Mouse (Mus musculus) gastrocnemius, adult 2 months (tissue): Measurements from ENCODE around the gene Zfp263. TPM values are rescaled to one million over a fixed set of nuclear protein-coding genes. Genes with fewer than 3 reads are reported as not detected.

Experiments used
- DNase-seq: peaks from one replicate; pipeline ENCODE4 v3.0.0; 2022
- H3K27ac ChIP-seq: fragments of 200-600 bp; 2 replicates; pipeline ENCODE4 v1.8.1; 2022; ENCODE audit warnings: mild to moderate bottlenecking
- H3K4me3 ChIP-seq: fragments of 200-600 bp; 2 replicates; pipeline ENCODE4 v1.8.1; 2022; ENCODE audit warnings: mild to moderate bottlenecking, moderate library complexity
- CTCF ChIP-seq: fragments of 200-600 bp; IDR thresholded peaks from 2 replicates; pipeline ENCODE4 v1.8.1; 2022; ENCODE audit warnings: antibody characterized with exemption, mild to moderate bottlenecking, moderate library complexity
- intact Hi-C: fragments of 180-260 bp; cut with DNase I; formaldehyde crosslinking; loops from one replicate; pipeline ENCODE4 v1.15.1; 2025
- total RNA-seq, 2 experiments: library from RNA; stranded (reverse); gene quantifications; 2 replicates each; pipeline ENCODE4 v1.2.3; 2021

Gene Zfp263
- total RNA-seq, 2 experiments from 2014 or later = 7.2 to 7.3 TPM

DNA sequence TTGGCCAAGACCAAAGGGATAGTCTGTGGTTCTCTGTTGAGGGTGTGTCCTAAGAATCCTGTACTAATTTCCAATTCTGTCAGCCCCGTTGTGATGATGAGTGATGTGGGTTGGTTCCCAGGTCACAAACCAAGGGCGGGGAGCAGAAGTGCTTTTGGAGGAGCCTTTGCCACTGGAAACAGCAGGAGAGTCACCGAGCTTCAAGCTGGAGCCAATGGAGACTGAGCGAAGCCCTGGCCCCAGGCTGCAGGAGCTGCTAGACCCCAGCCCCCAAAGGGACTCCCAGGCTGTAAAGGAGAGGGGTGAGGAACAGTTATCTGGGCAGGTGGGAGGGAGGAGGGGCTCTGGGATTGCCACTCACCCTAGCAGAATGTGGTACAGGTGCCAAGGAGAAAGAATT lies 1.8 kb downstream of the Zfp263 start:
- peak overlapping the region; percentile 84 for H3K4me3 ChIP-seq
- intact Hi-C loops = loop anchor here (10.0 kb wide), 4 partner anchors 99 to 1509 kb away; partner anchors contain the start of genes Eef2kmt, Gm20695, Slx4 and Zfp174
- TF ChIP-seq CTCF = no peak
- no peak for DNase-seq
- H3K27ac ChIP-seq = no peak overlapping the region

DNA sequence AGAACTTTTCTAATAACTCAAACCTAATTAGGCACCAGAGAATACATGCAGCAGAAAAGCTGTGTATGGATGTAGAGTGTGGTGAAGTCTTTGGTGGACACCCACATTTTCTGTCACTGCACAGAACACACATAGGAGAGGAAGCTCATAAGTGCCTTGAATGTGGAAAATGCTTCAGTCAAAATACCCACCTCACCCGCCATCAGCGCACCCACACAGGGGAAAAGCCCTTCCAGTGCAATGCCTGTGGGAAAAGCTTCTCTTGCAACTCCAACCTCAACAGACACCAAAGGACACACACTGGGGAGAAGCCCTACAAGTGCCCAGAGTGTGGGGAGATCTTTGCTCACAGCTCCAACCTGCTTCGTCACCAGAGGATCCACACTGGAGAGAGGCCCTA lies 5.1 kb downstream of the Zfp263 start:
- intact Hi-C loops = loop anchor here (10.0 kb wide), 4 partner anchors 96 to 1506 kb away; partner anchors contain the start of genes Eef2kmt, Gm20695, Slx4 and Zfp174
- Histone ChIP-seq H3K27ac (no peak overlapping the region), H3K4me3 (no peak overlapping the region)
- no peak for DNase-seq
- no peak for TF ChIP-seq CTCF

DNA sequence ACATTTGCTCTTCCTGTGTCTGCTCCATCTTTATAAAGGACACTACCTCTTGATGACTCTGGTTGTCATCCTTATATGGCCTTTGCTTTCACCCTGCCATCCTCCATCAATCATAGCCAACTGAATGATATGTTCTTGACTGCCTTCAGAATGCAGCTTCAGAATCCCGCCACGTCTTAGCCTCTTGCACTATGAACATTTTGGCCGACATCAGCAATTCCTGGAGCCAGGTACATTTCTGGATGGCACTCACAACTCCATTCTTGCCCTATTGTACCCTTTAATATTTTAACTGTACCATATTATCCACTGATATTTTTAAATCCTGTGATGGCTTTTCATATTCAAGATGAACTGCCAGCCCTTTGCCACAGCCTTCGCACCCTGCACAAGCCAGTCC lies 27.7 kb downstream of the Zfp263 start:
- no peak for TF ChIP-seq CTCF
- intact Hi-C loops = no loop called here
- DNase-seq = no peak
- Histone ChIP-seq H3K27ac (no peak overlapping the region), H3K4me3 (no peak overlapping the region)

DNA sequence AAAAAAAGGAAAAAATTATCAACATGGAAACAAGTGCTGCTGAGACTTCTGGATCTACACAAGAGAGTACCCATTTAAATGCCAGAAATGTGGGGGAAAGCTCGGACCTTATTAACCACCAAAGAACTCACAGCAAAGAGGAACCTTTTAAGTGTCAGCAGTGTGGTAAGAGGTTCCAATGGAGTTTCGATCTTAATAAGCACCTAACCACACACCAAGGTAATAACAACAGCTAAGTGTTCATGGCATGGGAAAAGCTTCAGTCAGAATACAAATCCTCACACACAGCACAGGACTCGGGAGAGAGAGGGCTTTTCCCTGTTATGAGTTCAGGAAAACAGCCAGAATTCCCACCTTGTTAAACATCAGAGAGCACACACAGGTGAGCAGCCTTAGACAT lies 32.5 kb downstream of the Zfp263 start:
- no peak overlapping the region for H3K4me3 ChIP-seq
- intact Hi-C loops = no loop called here
- no peak for TF ChIP-seq CTCF
- no peak for DNase-seq
- no peak overlapping the region for H3K27ac ChIP-seq

DNA sequence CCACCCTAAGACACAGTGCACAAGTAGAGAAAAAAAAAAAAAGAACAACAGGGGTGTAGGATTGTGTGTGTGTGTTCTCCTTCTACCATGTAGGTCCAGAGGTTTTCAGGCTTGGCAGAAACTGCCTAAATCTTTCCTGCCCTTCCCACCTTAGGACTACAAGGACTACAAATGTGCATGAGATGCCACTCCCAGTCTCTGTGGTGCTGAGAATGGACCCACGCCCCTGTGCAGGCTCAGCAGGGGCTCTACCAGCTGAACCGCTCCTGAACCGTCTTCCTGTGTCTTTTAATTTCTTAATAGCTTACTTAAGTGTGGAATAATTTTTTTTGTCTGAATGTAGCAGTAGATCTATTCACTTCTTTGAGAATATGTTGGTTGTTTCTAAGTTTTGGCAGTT lies 34.1 kb downstream of the Zfp263 start:
- no peak overlapping the region for H3K4me3 ChIP-seq
- intact Hi-C loops = no loop called here
- TF ChIP-seq CTCF = no peak
- no peak for DNase-seq
- H3K27ac ChIP-seq = no peak overlapping the region

DNA sequence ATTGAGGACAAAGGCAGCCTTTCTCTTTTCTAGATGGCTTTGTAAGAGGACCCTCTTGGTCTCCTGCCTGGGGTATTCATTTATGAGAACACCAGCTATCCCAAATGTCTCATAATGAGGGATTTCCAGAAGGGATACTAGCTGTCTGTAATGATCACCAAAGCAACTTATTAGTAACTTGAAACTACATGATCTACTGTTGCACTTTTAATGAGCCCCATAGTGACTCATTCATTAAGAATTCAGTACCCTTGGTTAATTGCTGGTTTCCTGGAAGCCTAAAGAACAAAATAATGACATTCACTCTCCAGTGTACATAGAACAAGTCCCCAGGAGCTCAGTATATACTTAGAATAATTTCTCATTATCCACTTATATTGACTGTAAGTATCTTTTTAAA lies 37.3 kb downstream of the Zfp263 start:
- Histone ChIP-seq H3K4me3 (no peak overlapping the region), H3K27ac (no peak overlapping the region)
- intact Hi-C loops = no loop called here
- DNase-seq = no peak
- no peak for TF ChIP-seq CTCF

DNA sequence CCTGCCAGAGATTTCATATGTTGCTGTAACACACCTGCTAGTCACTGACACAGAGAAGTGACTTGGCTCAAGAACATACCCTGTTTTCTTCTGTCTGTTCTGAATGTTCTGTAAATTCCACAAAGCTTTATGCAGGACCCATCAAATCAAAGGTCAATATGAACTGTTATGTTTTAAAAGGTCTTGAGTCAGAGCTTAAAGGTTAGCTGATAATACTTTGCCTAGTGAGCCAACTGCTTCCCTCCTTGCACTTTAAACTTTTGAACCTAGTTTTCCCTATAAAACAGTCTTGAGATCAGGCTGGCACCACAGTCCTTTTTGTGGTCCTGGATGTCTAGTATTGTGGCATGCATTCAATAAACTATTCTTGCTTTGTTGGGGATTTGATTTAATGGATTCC lies 44.5 kb downstream of the Zfp263 start:
- no peak overlapping the region for H3K27ac ChIP-seq
- no peak for TF ChIP-seq CTCF
- intact Hi-C loops = no loop called here
- no peak for DNase-seq
- H3K4me3 ChIP-seq = no peak overlapping the region

Other genes with a start within 250 kb of the Zfp263 start
- gene Olfr161, start 153.1 kb upstream of the Zfp263 start, total RNA-seq = not detected
- not detected for gene Mefv, start 26.0 kb upstream of the Zfp263 start, total RNA-seq
- gene Olfr15, start 86.8 kb downstream of the Zfp263 start, total RNA-seq = not detected
- 1 to 10 TPM; 1.5 to 1.7 TPM for gene Zfp174, start 103.2 kb downstream of the Zfp263 start, total RNA-seq
- 10 to 100 TPM; 29.7 to 45.7 TPM for gene Naa60, start 128.3 kb downstream of the Zfp263 start, total RNA-seq
- 1 to 10 TPM; 6.3 to 6.6 TPM for gene Zfp597, start 140.5 kb downstream of the Zfp263 start, total RNA-seq
- gene Gm20695, start 140.6 kb downstream of the Zfp263 start, total RNA-seq = under 1 TPM in 1 of 2 experiments, not detected in 1; 0.31 TPM
- 1 to 10 TPM; 1.9 to 2.0 TPM for gene 1700037C18Rik, start 164.6 kb downstream of the Zfp263 start, total RNA-seq
- gene Cluap1, start 164.7 kb downstream of the Zfp263 start, total RNA-seq = 1 to 10 TPM; 8.0 to 9.1 TPM
- 1 to 10 TPM; 1.6 to 4.4 TPM for gene Nlrc3, start 232.5 kb downstream of the Zfp263 start, total RNA-seq